Mouse (Mus musculus) myocyte (in vitro differentiated cells): Measurements from ENCODE around the gene Topaz1.

Experiments used
- MAX ChIP-seq: IDR thresholded peaks from one replicate; pipeline ENCODE4 v1.6.1; 2011; ENCODE audit warnings: low read depth, mild to moderate bottlenecking, control low read depth
- POLR2A ChIP-seq: IDR thresholded peaks from one replicate; pipeline ENCODE4 v1.6.1; 2011; ENCODE audit warnings: low read depth, mild to moderate bottlenecking, control low read depth, moderate library complexity; ENCODE audit not compliant: insufficient read length
- POLR2AphosphoS2 ChIP-seq: IDR thresholded peaks from one replicate; pipeline ENCODE4 v1.6.1; 2011; ENCODE audit warnings: low read depth, control low read depth; ENCODE audit not compliant: insufficient read length
- TCF12 ChIP-seq: IDR thresholded peaks from one replicate; pipeline ENCODE4 v1.6.1; 2011; ENCODE audit warnings: mild to moderate bottlenecking, control low read depth; ENCODE audit not compliant: poor library complexity, insufficient read depth, severe bottlenecking

DNA sequence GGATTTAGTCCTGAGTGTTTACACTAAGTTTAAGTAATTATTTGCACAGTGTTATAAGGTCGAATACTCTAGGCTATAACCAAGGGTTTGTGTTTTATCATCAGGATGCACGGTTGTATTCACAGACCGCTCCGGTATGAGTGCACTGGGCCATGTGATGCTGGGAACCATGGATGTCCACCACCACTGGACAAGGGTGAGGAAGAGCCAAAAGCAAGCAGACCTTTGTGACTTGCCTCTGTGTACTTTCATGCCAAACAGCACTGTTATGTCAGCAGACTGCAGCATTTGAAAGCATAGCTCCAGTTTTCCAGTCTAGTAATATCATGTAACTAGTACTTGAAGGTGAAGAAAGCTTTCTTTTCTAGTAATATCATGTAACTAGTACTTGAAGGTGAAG, 79.6 kb downstream of the Topaz1 start:
- no peak for TF ChIP-seq POLR2AphosphoS2
- TF ChIP-seq MAX = no peak
- no peak for TF ChIP-seq POLR2A
- TF ChIP-seq TCF12 = no peak
